Mouse (Mus musculus) adrenal gland, postnatal 10 days (tissue): ENCODE results near the gene Scn3b. TPM values are rescaled to one million over a fixed set of nuclear protein-coding genes. Genes with fewer than 3 reads are reported as not detected.

Source experiments
- DNase-seq: peaks from one replicate; pipeline ENCODE4 v3.0.0; 2021; ENCODE audit warnings: mixed read lengths
- total RNA-seq, 2 experiments: library from RNA; stranded (reverse); gene quantifications; 2 replicates each; pipeline ENCODE4 v1.2.3; 2021

The Scn3b gene
- total RNA-seq, 2 experiments from 2014 or later, result 5.6 to 11.8 TPM

GRCm38 (mm10) chr9:40337131-40337820 is 68.3 kb downstream of the Scn3b start:
- no peak for DNase-seq

GRCm38 (mm10) chr9:40339578-40339977 is 70.6 kb downstream of the Scn3b start:
- DNase-seq, result no peak

Other genes starting within 250 kb of the Scn3b start
- gene Olfr981, start 247.8 kb upstream of the Scn3b start, total RNA-seq, result not detected
- not detected for gene Olfr982, start 195.4 kb upstream of the Scn3b start, total RNA-seq
- not detected for gene Olfr983, start 175.6 kb upstream of the Scn3b start, total RNA-seq
- not detected for gene Olfr984, start 155.0 kb upstream of the Scn3b start, total RNA-seq
- gene Olfr985, start 139.0 kb upstream of the Scn3b start, total RNA-seq, result not detected
- not detected for gene Tmem225, start 121.1 kb upstream of the Scn3b start, total RNA-seq
- not detected for gene Olfr986, start 88.3 kb upstream of the Scn3b start, total RNA-seq
- gene Zfp202, start 76.9 kb upstream of the Scn3b start, total RNA-seq, result 1 to 10 TPM; 4.3 to 4.5 TPM